Mouse (Mus musculus): ENCODE measurements at regions not wholly inside any gene's neighbourhood (a gene's known extent, or its start where the extent isn't known, plus 50 kb on each side); places are given as distances from the start of the nearest gene placed in this dataset.

- Histone ChIP-seq H3K9ac (ENCODE audit: low read depth, poor library complexity, severe bottlenecking) (no peak overlapping the region), H3K36me3 (ENCODE audit: control insufficient read depth, insufficient read depth, low read length, poor library complexity, severe bottlenecking) (no peaks in the 10 kb centered on the region), H3K27ac (ENCODE audit: insufficient read depth, low read length) (no peak overlapping the region), H3K4me1 (ENCODE audit: control insufficient read depth, insufficient read depth, low read length) (no peaks in the 10 kb centered on the region), H3K27me3 (ENCODE audit: control insufficient read depth, insufficient read depth, low read length, poor library complexity, severe bottlenecking) (no peaks in the 10 kb centered on the region), H3K9me3 (replicated peaks; ENCODE audit: control insufficient read depth, insufficient read depth, low read length, poor library complexity, severe bottlenecking) (no peaks in the 10 kb centered on the region), H3K4me3 (ENCODE audit: low read depth, low read length) (no peak overlapping the region)
- no peak for TF ChIP-seq POLR2A (IDR thresholded peaks at IDR 0.05; ENCODE audit: insufficient read depth, low read length)
- TF ChIP-seq CTCF (IDR thresholded peaks at IDR 0.05; ENCODE audit: low read depth, low read length): no peak
- no peak for TF ChIP-seq EP300 (IDR thresholded peaks at IDR 0.05; ENCODE audit: insufficient read depth, low read depth, low read length)
Measured at GRCm38 (mm10) chr9:61679686-61680085, 234.7 kb downstream of the Rplp1 start.

- H3K36me3 ChIP-seq (ENCODE audit: control insufficient read depth, insufficient read depth, low read length, poor library complexity, severe bottlenecking): no peaks in the 10 kb centered on the region
- H3K4me1 ChIP-seq (ENCODE audit: control insufficient read depth, insufficient read depth, low read length): no peaks in the 10 kb centered on the region
- no peak overlapping the region for H3K9ac ChIP-seq (ENCODE audit: low read depth, poor library complexity, severe bottlenecking)
- H3K9me3 ChIP-seq (replicated peaks; ENCODE audit: control insufficient read depth, insufficient read depth, low read length, poor library complexity, severe bottlenecking): no peaks in the 10 kb centered on the region
- H3K4me3 ChIP-seq (ENCODE audit: low read depth, low read length): no peak overlapping the region
- no peaks in the 10 kb centered on the region for H3K27me3 ChIP-seq (ENCODE audit: control insufficient read depth, insufficient read depth, low read length, poor library complexity, severe bottlenecking)
- TF ChIP-seq POLR2A (IDR thresholded peaks at IDR 0.05; ENCODE audit: insufficient read depth, low read length) (no peak), EP300 (IDR thresholded peaks at IDR 0.05; ENCODE audit: insufficient read depth, low read depth, low read length) (no peak), CTCF (IDR thresholded peaks at IDR 0.05; ENCODE audit: low read depth, low read length) (no peak)
- no peak overlapping the region for H3K27ac ChIP-seq (ENCODE audit: insufficient read depth, low read length)
Measured at GRCm38 (mm10) chr9:61677603-61678002, 236.7 kb downstream of the Rplp1 start.

GRCm38 (mm10) chr9:61677037-61677436 is 237.3 kb downstream of the Rplp1 start:
- Histone ChIP-seq H3K4me1 (ENCODE audit: control insufficient read depth, insufficient read depth, low read length) (no peaks in the 10 kb centered on the region), H3K27ac (ENCODE audit: insufficient read depth, low read length) (no peak overlapping the region), H3K27me3 (ENCODE audit: control insufficient read depth, insufficient read depth, low read length, poor library complexity, severe bottlenecking) (no peaks in the 10 kb centered on the region), H3K9ac (ENCODE audit: low read depth, poor library complexity, severe bottlenecking) (no peak overlapping the region), H3K36me3 (ENCODE audit: control insufficient read depth, insufficient read depth, low read length, poor library complexity, severe bottlenecking) (no peaks in the 10 kb centered on the region), H3K4me3 (ENCODE audit: low read depth, low read length) (no peak overlapping the region), H3K9me3 (replicated peaks; ENCODE audit: control insufficient read depth, insufficient read depth, low read length, poor library complexity, severe bottlenecking) (no peaks in the 10 kb centered on the region)
- TF ChIP-seq EP300 (IDR thresholded peaks at IDR 0.05; ENCODE audit: insufficient read depth, low read depth, low read length) (no peak), CTCF (IDR thresholded peaks at IDR 0.05; ENCODE audit: low read depth, low read length) (no peak), POLR2A (IDR thresholded peaks at IDR 0.05; ENCODE audit: insufficient read depth, low read length) (no peak)

DNA sequence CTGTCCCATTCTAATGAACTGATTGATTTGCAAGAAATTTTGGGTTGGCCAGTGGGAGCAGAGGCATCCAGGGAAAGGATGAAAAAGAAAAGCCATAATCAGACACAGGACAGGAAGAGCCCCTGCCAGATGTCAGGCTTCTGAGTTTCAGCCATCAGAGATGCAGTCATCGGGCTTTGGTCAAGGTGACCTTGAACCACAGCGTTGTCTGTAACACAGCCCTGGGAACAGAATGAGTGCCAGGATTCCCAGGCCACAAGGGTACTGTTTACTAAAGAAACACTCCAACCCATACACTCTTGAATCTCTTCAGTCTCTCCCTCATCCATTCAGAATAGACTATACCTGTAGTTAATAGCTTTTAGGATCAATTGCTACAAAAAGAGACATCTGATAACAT is 239.0 kb downstream of the Rplp1 start:
- Histone ChIP-seq H3K36me3 (ENCODE audit: control insufficient read depth, insufficient read depth, low read length, poor library complexity, severe bottlenecking) (no peaks in the 10 kb centered on the region), H3K4me3 (ENCODE audit: low read depth, low read length) (no peak overlapping the region), H3K27ac (ENCODE audit: insufficient read depth, low read length) (no peak overlapping the region), H3K4me1 (ENCODE audit: control insufficient read depth, insufficient read depth, low read length) (no peaks in the 10 kb centered on the region), H3K9ac (ENCODE audit: low read depth, poor library complexity, severe bottlenecking) (no peak overlapping the region), H3K9me3 (replicated peaks; ENCODE audit: control insufficient read depth, insufficient read depth, low read length, poor library complexity, severe bottlenecking) (no peaks in the 10 kb centered on the region), H3K27me3 (ENCODE audit: control insufficient read depth, insufficient read depth, low read length, poor library complexity, severe bottlenecking) (no peaks in the 10 kb centered on the region)
- no peak for TF ChIP-seq EP300 (IDR thresholded peaks at IDR 0.05; ENCODE audit: insufficient read depth, low read depth, low read length)

DNA sequence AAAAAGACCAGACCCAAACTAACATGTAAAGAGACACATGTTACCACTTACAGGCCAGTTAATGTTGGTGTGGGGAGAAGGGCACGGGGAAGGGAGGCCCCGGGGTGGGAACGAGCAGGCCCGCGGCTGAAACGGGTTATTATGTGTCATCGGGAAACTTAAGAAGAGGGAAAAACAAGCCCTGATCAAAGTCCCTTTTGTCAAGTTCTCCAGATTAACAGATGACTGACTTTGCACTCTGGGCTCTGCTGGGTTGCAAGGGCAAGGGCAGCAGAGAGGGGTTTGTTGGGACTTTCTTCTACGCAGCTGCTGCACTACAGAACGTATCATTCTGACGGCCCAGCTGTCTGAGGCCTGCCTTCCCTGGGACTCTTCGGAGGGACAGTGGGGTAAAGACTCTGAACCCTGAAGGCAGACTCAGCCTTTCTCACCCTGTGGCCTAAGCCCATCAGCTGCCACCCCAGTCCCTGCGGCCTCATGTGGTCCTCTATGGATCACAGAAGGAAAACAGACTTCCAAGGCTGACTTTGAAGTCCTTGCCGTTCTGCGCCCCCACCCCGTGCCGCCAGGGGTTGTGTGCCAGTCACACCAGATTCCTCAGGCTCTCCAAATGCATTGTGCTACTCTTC is 240.7 kb downstream of the Rplp1 start:
- H3K4me1 ChIP-seq (ENCODE audit: control insufficient read depth, insufficient read depth, low read length): peaks cover 6% of the 10 kb centered on the region
- H3K36me3 ChIP-seq (ENCODE audit: control insufficient read depth, insufficient read depth, low read length, poor library complexity, severe bottlenecking): no peaks in the 10 kb centered on the region
- no peaks in the 10 kb centered on the region for H3K27me3 ChIP-seq (ENCODE audit: control insufficient read depth, insufficient read depth, low read length, poor library complexity, severe bottlenecking)
- no peaks in the 10 kb centered on the region for H3K9me3 ChIP-seq (replicated peaks; ENCODE audit: control insufficient read depth, insufficient read depth, low read length, poor library complexity, severe bottlenecking)
- no peak overlapping the region for H3K4me3 ChIP-seq (ENCODE audit: low read depth, low read length)
- no peak overlapping the region for H3K9ac ChIP-seq (ENCODE audit: low read depth, poor library complexity, severe bottlenecking)
- H3K27ac ChIP-seq (ENCODE audit: insufficient read depth, low read length): no peak overlapping the region
- TF ChIP-seq EP300 (IDR thresholded peaks at IDR 0.05; ENCODE audit: insufficient read depth, low read depth, low read length) (no peak), POLR2A (IDR thresholded peaks at IDR 0.05; ENCODE audit: insufficient read depth, low read length) (no peak), CTCF (IDR thresholded peaks at IDR 0.05; ENCODE audit: low read depth, low read length) (no peak)

- Histone ChIP-seq H3K9ac (ENCODE audit: low read depth, poor library complexity, severe bottlenecking) (no peak overlapping the region), H3K36me3 (ENCODE audit: control insufficient read depth, insufficient read depth, low read length, poor library complexity, severe bottlenecking) (no peaks in the 10 kb centered on the region), H3K27me3 (ENCODE audit: control insufficient read depth, insufficient read depth, low read length, poor library complexity, severe bottlenecking) (no peaks in the 10 kb centered on the region), H3K4me1 (ENCODE audit: control insufficient read depth, insufficient read depth, low read length) (peaks cover 14% of the 10 kb centered on the region), H3K27ac (ENCODE audit: insufficient read depth, low read length) (no peak overlapping the region), H3K4me3 (ENCODE audit: low read depth, low read length) (no peak overlapping the region), H3K9me3 (replicated peaks; ENCODE audit: control insufficient read depth, insufficient read depth, low read length, poor library complexity, severe bottlenecking) (no peaks in the 10 kb centered on the region)
- TF ChIP-seq EP300 (IDR thresholded peaks at IDR 0.05; ENCODE audit: insufficient read depth, low read depth, low read length) (no peak), POLR2A (IDR thresholded peaks at IDR 0.05; ENCODE audit: insufficient read depth, low read length) (no peak), CTCF (IDR thresholded peaks at IDR 0.05; ENCODE audit: low read depth, low read length) (no peak)
Measured at GRCm38 (mm10) chr9:61670986-61671385, 243.4 kb downstream of the Rplp1 start.
